Mouse (Mus musculus) liver, adult 2 months (tissue): ENCODE measurements around the gene Styx.

Experiments
- CTCF ChIP-seq: fragments of 200-500 bp; IDR thresholded peaks from 2 replicates; pipeline ENCODE4 v1.5.1; 2011; ENCODE audit warnings: low read depth, low read length, control low read depth
- POLR2A ChIP-seq: fragments of 200-500 bp; IDR thresholded peaks from 2 replicates; pipeline ENCODE4 v1.6.1; 2011; ENCODE audit warnings: low read length, control low read depth; ENCODE audit not compliant: insufficient read depth; ENCODE audit errors: extremely low read depth

DNA sequence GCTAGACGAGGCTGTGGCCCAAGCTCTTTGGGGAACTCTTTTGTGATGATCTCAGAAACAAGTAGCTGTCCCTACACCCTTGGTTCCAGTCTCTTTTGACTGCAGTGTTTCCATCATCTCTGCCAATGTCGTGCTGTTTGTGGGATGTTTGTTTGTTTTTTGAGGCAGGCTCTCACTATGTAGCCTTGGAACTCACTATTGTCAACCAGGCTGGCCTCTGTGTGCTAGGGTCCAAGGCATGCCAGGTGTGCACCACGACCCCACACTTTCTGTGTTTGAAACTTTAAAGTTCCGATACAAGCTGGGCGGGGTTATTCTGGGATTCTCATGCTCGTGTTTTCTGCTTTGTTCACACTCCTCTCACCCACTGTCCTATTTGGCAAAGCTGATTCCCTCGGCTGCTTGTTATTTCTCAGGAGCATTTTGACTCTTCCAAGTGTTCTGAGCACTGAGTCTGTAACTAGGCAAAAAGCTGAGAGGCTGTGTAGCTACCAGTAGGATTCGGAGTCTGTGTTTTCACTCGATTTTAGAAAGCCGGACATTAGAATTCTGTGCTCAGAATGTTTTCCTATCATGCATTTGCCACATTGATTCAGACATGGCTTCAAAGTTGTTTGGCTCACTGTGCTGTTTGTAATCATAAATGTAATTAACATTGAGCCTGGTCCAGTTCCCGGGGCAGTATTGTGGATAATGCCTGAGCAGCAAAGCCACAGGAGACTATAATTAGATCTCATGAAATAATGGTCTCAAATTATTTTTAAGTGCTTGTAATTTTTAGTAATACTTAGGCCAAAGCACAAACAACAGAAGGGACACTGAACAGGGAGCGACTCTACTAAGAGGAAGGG is 105.0 kb downstream of the Styx start:
- TF ChIP-seq CTCF = no peak
- no peak for TF ChIP-seq POLR2A
